Mouse (Mus musculus): Measurements from ENCODE around the gene Kcmf1. TPM values are rescaled to one million over a fixed set of nuclear protein-coding genes. Genes with fewer than 3 reads are reported as not detected.
A peak's percentile ranks its signal among the peaks of the same experiment; 100 is the strongest.

Kcmf1 gene
- polyA plus RNA-seq, 1 experiment from 2014 or later = 49.5 TPM

GRCm38 (mm10) chr6:72797763-72798162 is 102.0 kb downstream of the Kcmf1 start:
- Histone ChIP-seq H3K4me1 (replicated peaks; ENCODE audit: control insufficient read depth, insufficient read depth) (no peaks in the 10 kb centered on the region), H3K4me3 (ENCODE audit: low read depth, low read length) (no peak overlapping the region), H3K4me2 (replicated peaks; ENCODE audit: low read depth) (no peak overlapping the region), H3K27ac (replicated peaks) (no peak overlapping the region), H3K27me3 (ENCODE audit: control insufficient read depth, insufficient read depth, low read length) (no peaks in the 10 kb centered on the region), H3K36me3 (ENCODE audit: control insufficient read depth, insufficient read depth, low read length) (no peaks in the 10 kb centered on the region), H3K9me3 (ENCODE audit: control insufficient read depth, low read length) (no peaks in the 10 kb centered on the region), H3K9ac (ENCODE audit: low read length) (no peak overlapping the region)
- TF ChIP-seq EP300 (optimal IDR thresholded peaks at IDR 0.05) (no peak), CTCF (IDR thresholded peaks at IDR 0.05; ENCODE audit: low read depth) (peak; percentile 26; the same call in 1 of the 2 replicates)
- no peak for DNase-seq (ENCODE audit: low spot score)
- no peak for ATAC-seq (ENCODE audit: low FRiP score, low TSS enrichment)

- Histone ChIP-seq H3K9me3 (ENCODE audit: control insufficient read depth, low read length) (no peaks in the 10 kb centered on the region), H3K4me3 (ENCODE audit: low read depth, low read length) (no peak overlapping the region), H3K9ac (ENCODE audit: low read length) (no peak overlapping the region), H3K4me2 (replicated peaks; ENCODE audit: low read depth) (no peak overlapping the region), H3K27me3 (ENCODE audit: control insufficient read depth, insufficient read depth, low read length) (no peaks in the 10 kb centered on the region), H3K4me1 (replicated peaks; ENCODE audit: control insufficient read depth, insufficient read depth) (no peaks in the 10 kb centered on the region), H3K27ac (replicated peaks) (peak overlapping the region; percentile 69), H3K36me3 (ENCODE audit: control insufficient read depth, insufficient read depth, low read length) (no peaks in the 10 kb centered on the region)
- no peak; the same call in 1 of the 2 replicates for ATAC-seq (ENCODE audit: low FRiP score, low TSS enrichment)
- TF ChIP-seq CTCF (IDR thresholded peaks at IDR 0.05; ENCODE audit: low read depth) (no peak), EP300 (optimal IDR thresholded peaks at IDR 0.05) (no peak)
- no peak for DNase-seq (ENCODE audit: low spot score)
- WGBS = 54% methylated on average over 16 of the region's 16 CpGs
These were observed 104.3 kb downstream of the Kcmf1 start for GRCm38 (mm10) chr6:72795444-72795843.

GRCm38 (mm10) chr6:72794870-72795269 is 104.9 kb downstream of the Kcmf1 start:
- 43% methylated on average over 7 of the region's 7 CpGs for WGBS
- Histone ChIP-seq H3K36me3 (ENCODE audit: control insufficient read depth, insufficient read depth, low read length) (no peaks in the 10 kb centered on the region), H3K4me2 (replicated peaks; ENCODE audit: low read depth) (no peak overlapping the region), H3K4me1 (replicated peaks; ENCODE audit: control insufficient read depth, insufficient read depth) (no peaks in the 10 kb centered on the region), H3K9ac (ENCODE audit: low read length) (no peak overlapping the region), H3K27me3 (ENCODE audit: control insufficient read depth, insufficient read depth, low read length) (no peaks in the 10 kb centered on the region), H3K4me3 (ENCODE audit: low read depth, low read length) (no peak overlapping the region), H3K27ac (replicated peaks) (peak overlapping the region; percentile 69), H3K9me3 (ENCODE audit: control insufficient read depth, low read length) (no peaks in the 10 kb centered on the region)
- peak; percentile 86 for ATAC-seq (ENCODE audit: low FRiP score, low TSS enrichment)
- peak; percentile 79 for DNase-seq (ENCODE audit: low spot score)
- TF ChIP-seq CTCF (IDR thresholded peaks at IDR 0.05; ENCODE audit: low read depth) = no peak
- no peak for TF ChIP-seq EP300 (optimal IDR thresholded peaks at IDR 0.05)

GRCm38 (mm10) chr6:72792641-72793040 is 107.1 kb downstream of the Kcmf1 start:
- Histone ChIP-seq H3K4me2 (replicated peaks; ENCODE audit: low read depth) (no peak overlapping the region), H3K9me3 (ENCODE audit: control insufficient read depth, low read length) (no peaks in the 10 kb centered on the region), H3K9ac (ENCODE audit: low read length) (no peak overlapping the region), H3K4me3 (ENCODE audit: low read depth, low read length) (no peak overlapping the region), H3K27me3 (ENCODE audit: control insufficient read depth, insufficient read depth, low read length) (no peaks in the 10 kb centered on the region), H3K36me3 (ENCODE audit: control insufficient read depth, insufficient read depth, low read length) (no peaks in the 10 kb centered on the region), H3K4me1 (replicated peaks; ENCODE audit: control insufficient read depth, insufficient read depth) (no peaks in the 10 kb centered on the region), H3K27ac (replicated peaks) (no peak overlapping the region)
- DNase-seq (ENCODE audit: low spot score) (no peak), ATAC-seq (ENCODE audit: low FRiP score, low TSS enrichment) (no peak)
- TF ChIP-seq EP300 (optimal IDR thresholded peaks at IDR 0.05) (no peak), CTCF (IDR thresholded peaks at IDR 0.05; ENCODE audit: low read depth) (no peak)
- WGBS = 85% methylated on average over 8 of the region's 8 CpGs

Other genes starting within 250 kb of the Kcmf1 start
- 11.1 and 12.2 TPM in 2 replicates for gene Tcf7l1, start 110.7 kb downstream of the Kcmf1 start, polyA plus RNA-seq (2015; fragmentation: Nextera tagmentation; extraction: Ambion mirVana)
- 1,323 and 1,685 TPM in 2 replicates for gene Tmsb10, start 58.8 kb upstream of the Kcmf1 start, polyA plus RNA-seq (2015; fragmentation: Nextera tagmentation; extraction: Ambion mirVana)

Data from stomach, postnatal 0 days (tissue).